Mouse (Mus musculus) heart, postnatal 0 days (tissue): ENCODE data around the gene Gm12830.

ENCODE experiments used
- CTCF ChIP-seq: IDR thresholded peaks from 2 replicates; pipeline ENCODE4 v1.5.1; 2016; ENCODE audit warnings: antibody characterized with exemption, control low read depth, low read depth
- EP300 ChIP-seq: IDR thresholded peaks from 2 replicates; pipeline ENCODE4 v1.6.1; 2016; ENCODE audit warnings: antibody characterized with exemption, low read depth

- TF ChIP-seq CTCF (no peak), EP300 (no peak)
These were observed 24.1 kb downstream of the Gm12830 start for GRCm38 (mm10) chr4:114845622-114846021.
